Mouse (Mus musculus): Measurements from ENCODE around the gene Fam168a.
"Not testable (repeated sequence)": the region's sequence is repeated elsewhere in the genome, so short reads cannot be mapped to it uniquely, and the experiment has no call there.

Fam168a gene

DNA sequence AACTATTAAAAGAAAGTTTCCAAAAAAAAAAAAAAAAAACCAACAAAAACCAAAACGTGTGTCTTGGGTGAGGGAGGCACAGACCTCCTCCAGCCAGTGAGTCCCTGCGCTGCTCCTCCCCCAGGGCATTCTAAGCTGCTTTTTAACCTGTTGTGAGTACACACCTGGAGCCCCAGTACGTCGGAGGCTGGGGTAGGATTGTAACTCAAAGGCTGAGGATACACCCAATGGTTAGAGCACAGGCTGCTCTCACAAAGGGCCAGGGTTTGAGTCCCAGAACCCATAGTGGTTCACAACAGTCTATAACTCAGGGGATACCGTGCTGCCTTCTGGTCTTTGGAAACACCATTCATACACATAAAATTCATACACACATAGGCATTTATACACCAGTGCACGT is 135.2 kb downstream of the Fam168a start:
- DNase-seq (ENCODE audit: low read depth, low spot score), result no peak

GRCm38 (mm10) chr7:100842175-100842574 is 135.7 kb downstream of the Fam168a start:
- DNase-seq (ENCODE audit: low read depth, low spot score), result no peak

DNA sequence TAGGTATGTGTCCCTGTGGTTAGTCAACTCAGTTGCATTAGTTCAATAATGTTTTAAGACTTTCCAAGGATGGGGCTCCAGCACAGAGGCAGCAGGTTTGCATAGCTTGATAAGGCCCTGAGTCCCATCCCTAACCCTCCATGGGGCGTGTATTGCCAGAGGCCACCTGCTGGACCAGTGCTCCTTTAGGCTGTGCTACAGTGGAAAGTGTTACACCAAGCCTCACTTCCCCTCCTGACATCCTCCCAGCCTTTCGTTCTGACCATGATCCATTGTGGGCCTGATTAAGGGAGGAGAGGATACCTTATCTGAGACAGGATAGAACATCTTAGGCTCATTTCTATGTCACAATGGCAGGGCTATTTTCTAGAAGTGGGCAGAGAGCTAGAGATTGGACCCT is 137.4 kb downstream of the Fam168a start:
- DNase-seq (ENCODE audit: low read depth, low spot score), result no peak

GRCm38 (mm10) chr7:100844385-100845025 is 138.1 kb downstream of the Fam168a start:
- no peak for DNase-seq (ENCODE audit: low read depth, low spot score)

- DNase-seq (ENCODE audit: low read depth, low spot score), result no peak
These were observed 138.6 kb downstream of the Fam168a start for GRCm38 (mm10) chr7:100845026-100845400.

- no peak for DNase-seq (ENCODE audit: low read depth, low spot score)
These were observed 139.0 kb downstream of the Fam168a start for GRCm38 (mm10) chr7:100845412-100845811.

DNA sequence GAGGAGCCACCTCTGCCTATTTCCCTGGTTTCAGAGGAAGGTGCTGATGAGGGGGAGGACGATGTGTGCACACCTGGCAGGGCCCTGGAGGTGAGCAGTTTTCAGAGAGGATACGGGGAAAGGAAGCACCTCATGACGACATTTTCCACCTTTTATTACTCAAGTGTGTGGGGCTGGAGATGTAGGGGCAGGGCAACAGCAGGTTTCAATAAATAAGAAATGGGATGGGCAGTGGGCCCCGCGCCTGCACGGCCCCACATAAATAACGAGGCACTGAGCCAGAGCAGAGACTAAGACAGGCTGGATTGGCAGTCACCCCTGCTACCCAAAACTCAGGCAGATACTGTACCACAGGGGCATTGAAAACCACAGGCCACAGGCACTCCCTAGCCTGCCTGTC is 139.6 kb downstream of the Fam168a start:
- DNase-seq (ENCODE audit: low read depth, low spot score), result not testable (repeated sequence)

DNA sequence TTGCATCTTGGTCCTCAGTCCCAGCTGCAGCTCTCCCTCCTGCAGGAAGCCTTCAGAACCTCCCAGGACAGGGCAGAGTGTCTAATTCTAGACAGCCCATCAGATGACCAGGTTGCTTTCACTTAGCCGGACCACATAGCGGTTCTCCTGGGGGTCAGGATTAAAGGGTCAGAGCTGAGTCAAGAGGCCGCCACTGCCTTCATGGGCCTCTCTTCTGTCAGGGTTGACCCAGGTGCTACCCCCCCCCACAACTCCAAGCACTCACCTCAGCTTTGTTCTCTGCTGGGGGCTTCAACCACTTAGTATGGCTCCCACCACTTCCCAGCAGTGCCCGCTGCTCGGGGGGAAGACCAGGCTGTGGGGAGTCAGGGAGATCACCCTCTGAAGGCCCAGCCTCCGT is 140.7 kb downstream of the Fam168a start:
- DNase-seq (ENCODE audit: low read depth, low spot score), result no peak

GRCm38 (mm10) chr7:100848744-100849143 is 142.3 kb downstream of the Fam168a start:
- peak; percentile 83 for DNase-seq (ENCODE audit: low read depth, low spot score)

DNA sequence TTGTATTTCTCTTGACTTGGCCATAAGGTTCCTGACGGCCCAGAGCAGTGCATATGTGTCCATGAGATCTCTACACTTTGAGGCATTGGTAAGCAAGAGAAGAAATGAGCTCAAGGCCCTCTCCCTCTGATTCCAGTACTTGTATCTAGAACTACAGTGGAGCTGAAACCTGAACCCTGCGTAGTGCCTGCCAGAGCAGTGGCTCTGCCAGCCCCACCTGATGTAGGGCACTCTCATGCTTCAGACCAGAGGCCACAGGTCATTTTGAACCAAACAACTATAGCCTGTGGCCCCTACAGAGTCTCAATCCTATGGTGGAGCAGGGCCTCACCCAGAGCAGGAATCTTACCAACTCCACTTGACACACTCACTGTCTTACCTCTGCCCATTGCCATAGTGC is 143.1 kb downstream of the Fam168a start:
- DNase-seq (ENCODE audit: low read depth, low spot score), result no peak

DNA sequence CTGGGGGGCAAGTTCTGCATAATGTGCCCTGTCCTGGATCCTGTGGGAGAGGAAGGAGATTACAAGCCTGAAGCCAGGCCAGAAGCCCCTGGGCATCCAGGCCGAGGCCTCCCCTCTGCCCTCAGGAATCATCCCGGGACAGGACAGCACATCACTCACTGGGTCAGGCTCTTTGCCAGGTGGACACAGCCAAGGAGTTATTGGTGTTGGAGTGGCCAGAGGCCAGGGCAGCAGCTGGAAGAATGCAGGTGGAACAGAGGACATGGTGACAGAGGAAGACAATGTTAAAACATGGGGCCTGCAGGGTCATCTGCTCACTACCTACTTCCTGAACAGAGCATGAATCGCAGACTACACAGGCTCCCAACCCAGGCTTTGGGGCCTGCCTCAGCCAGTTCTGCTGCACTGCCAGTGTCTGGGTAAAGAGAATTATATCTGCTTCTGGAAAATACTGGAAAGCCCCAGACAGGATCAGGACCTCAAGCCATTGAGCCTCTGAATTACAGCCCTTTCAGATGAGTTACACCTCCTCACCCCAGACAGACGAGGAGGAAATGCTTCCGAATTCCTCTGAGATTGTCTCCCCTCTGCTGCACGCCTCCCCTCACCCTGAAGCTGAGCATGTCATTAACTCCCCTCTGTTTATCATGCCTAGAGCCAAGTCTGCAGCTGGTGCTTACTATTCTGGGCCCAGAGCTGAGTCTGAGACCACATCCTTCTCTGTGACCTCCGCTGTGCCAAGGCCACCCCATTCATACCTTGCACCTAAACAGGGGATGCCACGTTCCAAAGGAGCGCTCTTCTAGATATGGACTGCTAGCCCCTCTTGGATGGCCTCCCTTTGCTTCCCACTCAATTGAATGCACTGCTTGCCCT is 145.3 kb downstream of the Fam168a start:
- no peak for DNase-seq (ENCODE audit: low read depth, low spot score)

DNA sequence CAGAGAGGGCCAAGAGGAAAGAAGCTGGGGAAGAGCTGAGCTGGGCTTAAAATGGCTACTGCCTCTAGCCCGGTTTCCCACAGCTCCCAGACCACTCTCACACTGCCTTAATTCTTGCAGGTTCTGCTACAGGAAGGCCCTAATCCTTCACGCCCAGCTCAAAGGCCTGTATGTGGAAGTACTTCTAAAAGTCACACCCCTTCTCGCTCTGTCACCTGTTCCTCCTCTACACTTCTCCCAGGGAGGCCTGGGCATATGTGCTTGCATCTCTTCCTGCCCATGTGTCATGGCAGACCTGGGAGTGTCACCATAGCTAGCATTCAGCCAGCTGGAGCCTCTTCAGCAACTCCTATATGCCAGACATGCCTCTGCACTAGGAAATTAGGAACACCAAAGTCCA is 147.0 kb downstream of the Fam168a start:
- DNase-seq (ENCODE audit: low read depth, low spot score), result no peak

DNA sequence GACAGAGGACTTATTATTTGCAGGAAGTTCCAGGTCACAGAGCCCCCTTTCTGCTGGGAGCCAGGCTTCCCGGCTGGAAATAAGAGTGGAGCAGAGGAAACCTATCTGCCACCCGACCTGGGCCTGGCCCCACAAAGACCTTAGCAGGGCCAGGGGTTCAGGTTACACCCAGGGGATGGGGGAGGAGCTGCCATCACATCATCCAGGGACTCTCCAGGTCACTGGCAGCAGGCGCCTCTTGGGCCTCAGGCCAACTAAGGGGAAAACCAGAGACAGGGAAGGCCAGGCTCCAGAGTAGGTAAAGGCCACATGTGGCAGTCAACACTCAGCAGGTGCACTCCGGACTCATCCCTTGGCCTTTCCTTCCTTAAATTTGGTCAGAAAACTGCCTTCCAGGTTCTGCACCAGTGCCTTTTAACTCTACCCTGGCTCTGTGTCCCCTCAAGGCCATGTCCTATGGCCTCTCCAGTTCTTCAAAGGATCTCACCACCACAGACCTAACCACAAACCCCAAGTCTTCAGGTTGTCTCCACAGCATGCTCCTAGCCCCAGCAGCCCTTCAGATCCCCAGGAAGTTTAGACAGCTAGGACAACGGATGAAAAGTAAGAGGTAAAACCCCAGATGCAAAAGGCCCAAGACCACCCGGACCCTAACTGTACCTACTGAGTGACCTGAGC is 147.8 kb downstream of the Fam168a start:
- no peak for DNase-seq (ENCODE audit: low read depth, low spot score)

DNA sequence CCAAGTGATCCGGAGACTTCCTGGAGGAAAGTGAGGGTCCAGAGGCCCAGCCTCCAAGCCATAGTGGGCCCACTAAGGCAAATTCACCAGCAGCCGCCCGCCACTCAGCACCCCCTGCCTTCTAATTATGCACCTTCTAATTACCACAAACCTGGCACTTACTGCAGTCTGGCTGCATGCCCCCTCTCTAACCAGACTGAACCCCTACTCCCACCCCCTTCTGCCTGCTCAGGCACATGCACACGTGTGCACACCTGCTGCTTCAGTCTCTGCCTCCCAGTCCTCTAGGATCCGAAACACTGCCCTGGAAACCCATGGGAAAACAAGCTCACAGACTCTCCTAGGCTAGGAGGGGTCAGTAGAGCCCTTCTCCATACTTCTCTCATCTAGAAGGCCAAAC is 148.4 kb downstream of the Fam168a start:
- DNase-seq (ENCODE audit: low read depth, low spot score), result no peak

DNA sequence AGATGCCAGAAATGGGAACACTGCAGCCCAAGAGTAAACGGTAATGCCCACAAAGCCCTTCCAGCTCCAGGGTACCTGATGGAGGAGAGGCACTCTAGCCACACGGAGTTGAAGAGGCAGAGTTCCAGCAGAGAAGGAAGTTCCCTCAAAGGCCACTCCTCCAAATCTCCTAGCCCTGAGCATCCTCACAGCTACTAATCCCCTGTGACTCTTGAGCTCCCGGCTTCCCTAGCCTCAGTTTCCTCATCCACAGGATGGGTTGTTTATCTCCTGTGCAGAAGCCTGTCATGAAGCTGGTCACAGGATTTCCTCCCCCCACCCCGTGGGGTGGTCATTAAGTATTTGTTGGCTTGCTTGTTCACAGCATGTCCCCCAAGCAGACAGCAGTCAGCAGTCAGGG is 148.9 kb downstream of the Fam168a start:
- DNase-seq (ENCODE audit: low read depth, low spot score), result no peak

DNA sequence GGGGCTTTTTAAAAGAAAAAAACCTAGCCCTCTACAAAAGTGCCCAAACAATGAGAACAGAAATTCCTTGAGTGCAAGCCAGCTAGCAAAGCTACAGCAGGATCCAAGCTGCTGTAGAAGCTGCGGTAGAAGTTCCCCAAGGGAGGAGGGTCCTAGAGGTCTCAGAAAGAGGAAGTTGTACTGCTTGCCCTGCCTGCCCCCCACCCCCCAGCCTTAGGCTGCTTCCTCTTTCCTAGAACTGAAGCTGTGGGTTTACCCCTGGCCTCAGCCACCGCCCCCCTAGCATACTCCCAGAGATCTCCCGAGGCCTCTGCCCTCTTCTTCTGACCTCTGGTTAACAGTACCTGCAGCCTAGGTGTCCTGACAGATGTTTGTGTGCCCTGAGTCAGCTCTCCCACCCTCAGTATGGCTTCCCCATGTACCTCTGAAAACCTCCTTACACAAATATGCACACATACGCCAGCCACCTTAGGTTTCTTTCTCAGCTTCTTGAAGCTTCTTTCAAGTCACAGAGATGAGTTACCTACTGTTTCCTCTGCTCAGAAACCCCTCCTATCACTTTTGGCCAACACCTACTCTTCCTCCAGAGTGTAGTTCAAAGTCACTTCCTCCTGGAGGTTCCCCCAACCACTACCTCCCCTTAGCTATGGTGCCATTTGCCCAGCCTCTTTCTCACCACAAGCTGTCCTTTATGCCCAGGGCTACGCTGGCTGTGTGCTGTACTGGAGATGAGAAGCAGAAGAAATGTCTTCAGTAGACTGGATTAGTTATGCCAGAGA is 149.5 kb downstream of the Fam168a start:
- no peak for DNase-seq (ENCODE audit: low read depth, low spot score)

DNA sequence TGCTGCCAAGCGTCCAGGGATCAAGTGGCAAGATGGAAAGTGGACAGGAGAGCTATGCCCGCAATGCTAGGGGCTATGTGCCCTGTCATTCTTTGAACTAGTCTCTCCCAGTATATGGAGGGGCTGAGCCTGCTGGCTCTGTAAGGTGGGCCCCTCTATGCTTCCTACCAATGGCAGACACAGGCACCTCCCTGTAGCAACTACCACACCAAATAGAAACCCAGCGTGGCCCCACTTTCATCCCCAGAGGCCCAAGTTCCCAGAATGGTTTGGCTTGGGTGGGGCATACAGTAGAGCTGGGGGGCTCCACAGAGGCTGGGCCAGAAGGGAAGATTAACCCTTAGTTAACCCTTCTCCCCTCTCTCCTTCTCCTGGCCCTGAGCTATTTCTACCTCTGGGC is 154.0 kb downstream of the Fam168a start:
- no peak for DNase-seq (ENCODE audit: low read depth, low spot score)

DNA sequence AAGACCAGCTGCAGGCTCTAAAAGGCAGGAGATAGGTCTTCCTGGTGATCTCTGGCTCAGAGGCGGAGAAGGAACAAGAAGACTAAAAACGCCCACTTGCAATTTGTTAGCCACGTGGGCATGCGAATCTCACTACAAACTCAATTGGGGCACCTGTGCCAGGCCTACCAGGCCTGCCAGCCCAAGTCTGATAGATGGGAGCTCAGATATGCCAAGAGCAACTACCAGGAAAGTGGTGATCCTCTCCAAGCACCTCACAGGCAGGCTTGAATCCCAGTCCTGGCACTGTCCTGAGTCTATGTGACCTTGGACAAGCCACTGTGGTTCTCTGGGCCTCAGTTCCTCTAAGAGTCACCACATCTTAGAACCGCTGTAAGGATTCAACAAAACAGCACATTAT is 154.8 kb downstream of the Fam168a start:
- no peak for DNase-seq (ENCODE audit: low read depth, low spot score)

- no peak for DNase-seq (ENCODE audit: low read depth, low spot score)
These were observed 155.9 kb downstream of the Fam168a start for GRCm38 (mm10) chr7:100862353-100862752.

GRCm38 (mm10) chr7:100862828-100863638 is 156.6 kb downstream of the Fam168a start, which contains the start of gene Relt:
Gene Relt (minus strand): TSS chr7:100863446.
- DNase-seq (ENCODE audit: low read depth, low spot score), result peak; percentile 99

DNA sequence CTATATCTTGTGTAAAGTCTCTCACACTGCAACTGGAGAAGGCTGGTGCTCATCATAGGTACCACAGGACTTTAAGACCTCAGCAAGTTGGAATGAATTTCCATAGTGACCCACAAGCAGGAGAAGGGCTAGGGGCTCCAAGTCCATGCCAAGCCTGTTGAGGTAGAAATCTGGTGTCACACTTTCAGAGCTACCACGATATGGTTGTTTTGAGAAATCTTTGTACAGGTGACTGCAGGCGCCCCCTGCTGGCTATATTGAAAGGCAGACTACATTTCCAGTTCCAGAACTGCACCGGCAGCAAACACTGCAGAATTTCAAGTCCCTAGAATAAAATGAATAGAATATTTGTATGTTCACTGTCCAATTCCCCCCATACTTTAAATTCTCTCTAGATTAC is 160.2 kb downstream of the Fam168a start:
- DNase-seq (ENCODE audit: low read depth, low spot score), result peak; percentile 81
